Mouse (Mus musculus) mesoderm, embryonic 11.5 days (tissue): ENCODE measurements at regions not wholly inside any gene's neighbourhood (a gene's known extent, or its start where the extent isn't known, plus 50 kb on each side); places are given as distances from the start of the nearest gene placed in this dataset.
A peak's percentile ranks its signal among the peaks of the same experiment; 100 is the strongest.
"Not testable (repeated sequence)": the region's sequence is repeated elsewhere in the genome, so short reads cannot be mapped to it uniquely, and the experiment has no call there.

Experiments used
- DNase-seq: peaks from one replicate; pipeline ENCODE4 v3.0.0-alpha.2; 2012; ENCODE audit warnings: low read depth, low spot score

DNA sequence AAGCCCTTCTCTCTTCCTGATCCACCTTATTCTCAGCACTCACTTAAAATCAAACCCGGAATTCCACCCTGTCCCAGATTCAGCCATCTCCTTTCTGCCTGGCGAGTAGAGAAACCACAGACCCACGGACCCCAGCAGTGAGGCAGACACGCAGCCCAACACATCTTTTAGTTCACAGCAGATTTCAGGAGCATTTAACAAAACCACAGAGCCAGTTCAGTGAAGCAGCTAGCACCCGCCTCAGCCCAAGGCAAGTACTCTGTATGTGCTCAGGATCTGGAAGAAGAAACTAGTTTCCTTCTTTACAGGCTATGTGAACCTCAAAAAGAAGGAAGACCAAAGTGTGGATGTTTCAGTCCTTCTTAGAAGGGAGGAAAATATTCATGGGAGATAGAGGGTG is 560.6 kb downstream of the Nyap2 start:
- DNase-seq: no peak

- DNase-seq: no peak
Observed at GRCm38 (mm10) chr1:81652990-81653717, 576.4 kb downstream of the Nyap2 start.

DNA sequence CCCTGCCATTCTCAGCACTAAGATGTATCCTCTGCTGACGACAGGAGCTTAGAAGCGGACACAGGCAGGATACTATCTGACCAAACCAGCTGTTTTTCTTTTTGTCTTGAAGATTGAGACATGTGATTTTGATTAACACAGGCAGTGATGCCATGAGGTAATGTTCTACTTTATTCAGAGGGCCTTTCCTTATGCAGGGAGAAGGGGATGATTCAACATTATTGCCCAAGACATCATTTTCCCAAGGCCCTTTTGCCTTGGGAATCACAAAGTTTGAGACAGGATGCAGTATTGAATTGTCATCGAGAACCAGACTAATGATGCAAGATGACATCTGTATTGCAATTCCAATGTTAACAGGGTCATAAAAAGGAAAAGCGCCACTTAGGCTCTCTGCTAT is 571.7 kb upstream of the Gm9747 start:
- DNase-seq: no peak

DNA sequence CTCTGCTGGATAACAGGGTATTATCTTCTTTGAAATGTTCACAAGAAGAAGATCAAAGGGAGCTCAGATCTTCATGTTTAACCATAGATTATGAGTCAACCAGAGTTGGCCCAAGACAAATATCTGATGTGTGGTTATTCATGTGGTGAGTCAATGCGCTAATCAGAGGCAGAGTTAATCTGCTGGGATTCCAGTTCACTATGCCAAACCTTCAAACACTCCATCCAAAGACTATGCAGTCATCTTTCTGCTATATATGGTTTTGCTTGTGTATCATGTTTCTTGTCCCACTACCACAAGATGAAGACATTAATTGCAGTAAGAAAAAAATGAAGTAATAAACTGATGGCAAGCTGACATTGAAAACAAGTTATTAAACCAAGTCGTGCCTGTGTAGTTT is 561.8 kb upstream of the Gm9747 start:
- no peak for DNase-seq

DNA sequence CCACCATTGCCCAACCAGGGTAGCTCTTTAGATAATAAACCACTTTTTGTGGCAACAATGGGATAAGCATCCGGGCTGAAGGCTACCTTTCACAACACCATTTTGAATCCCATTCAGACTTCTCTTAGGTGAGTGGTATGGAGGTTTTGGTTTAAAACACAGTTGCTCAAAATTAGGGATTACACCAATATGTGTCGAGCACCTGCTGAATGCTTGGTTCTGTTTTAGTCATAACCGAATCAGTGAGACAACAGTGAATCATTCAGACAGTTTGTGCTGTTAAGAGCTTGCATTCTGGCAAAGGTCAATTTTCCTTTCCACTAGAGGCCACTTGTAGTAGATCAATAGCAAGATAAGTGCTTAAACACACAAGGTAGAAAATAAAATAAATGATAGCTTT is 561.2 kb upstream of the Gm9747 start:
- no peak for DNase-seq

GRCm38 (mm10) chr1:81675576-81676342 is 557.2 kb upstream of the Gm9747 start:
- DNase-seq: no peak

DNA sequence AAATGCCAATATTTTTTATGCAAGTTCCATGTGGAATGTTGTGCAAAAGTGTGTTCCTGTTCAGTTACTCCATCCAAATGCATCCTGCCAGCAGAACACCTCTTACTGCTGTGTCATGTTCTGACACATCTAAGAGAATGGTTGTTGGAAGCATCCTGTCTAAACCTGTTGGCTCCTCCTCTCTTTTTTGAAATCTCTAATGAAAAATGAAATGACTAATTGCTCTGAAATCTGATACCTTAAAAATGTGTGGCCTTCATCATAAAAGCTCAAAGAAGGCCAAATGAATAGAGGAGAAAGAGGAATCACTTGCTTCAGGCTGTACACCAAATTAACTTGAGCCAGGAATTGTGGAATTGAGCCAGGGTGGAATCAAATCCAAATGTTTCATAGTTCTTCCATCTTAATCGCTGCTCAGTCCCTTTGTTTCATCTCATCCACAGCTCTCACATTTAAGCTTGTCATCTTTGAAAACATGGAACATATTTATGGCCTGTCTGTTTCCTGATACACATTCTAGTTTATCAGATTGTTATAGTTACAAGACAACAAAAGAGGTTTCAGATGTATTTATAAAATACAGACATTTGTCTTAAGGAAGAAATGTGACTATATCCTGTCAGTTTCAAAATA is 555.0 kb upstream of the Gm9747 start:
- no peak for DNase-seq

GRCm38 (mm10) chr1:81696129-81696528 is 536.8 kb upstream of the Gm9747 start:
- DNase-seq: no peak

- DNase-seq: no peak
Observed at GRCm38 (mm10) chr1:81709169-81709568, 523.7 kb upstream of the Gm9747 start.

- DNase-seq: no peak
Observed at GRCm38 (mm10) chr1:81717091-81717490, 515.8 kb upstream of the Gm9747 start.

GRCm38 (mm10) chr1:81718233-81718632 is 514.7 kb upstream of the Gm9747 start:
- peak; percentile 58 for DNase-seq

- DNase-seq: no peak
Observed at GRCm38 (mm10) chr1:81724859-81725258, 508.1 kb upstream of the Gm9747 start.

DNA sequence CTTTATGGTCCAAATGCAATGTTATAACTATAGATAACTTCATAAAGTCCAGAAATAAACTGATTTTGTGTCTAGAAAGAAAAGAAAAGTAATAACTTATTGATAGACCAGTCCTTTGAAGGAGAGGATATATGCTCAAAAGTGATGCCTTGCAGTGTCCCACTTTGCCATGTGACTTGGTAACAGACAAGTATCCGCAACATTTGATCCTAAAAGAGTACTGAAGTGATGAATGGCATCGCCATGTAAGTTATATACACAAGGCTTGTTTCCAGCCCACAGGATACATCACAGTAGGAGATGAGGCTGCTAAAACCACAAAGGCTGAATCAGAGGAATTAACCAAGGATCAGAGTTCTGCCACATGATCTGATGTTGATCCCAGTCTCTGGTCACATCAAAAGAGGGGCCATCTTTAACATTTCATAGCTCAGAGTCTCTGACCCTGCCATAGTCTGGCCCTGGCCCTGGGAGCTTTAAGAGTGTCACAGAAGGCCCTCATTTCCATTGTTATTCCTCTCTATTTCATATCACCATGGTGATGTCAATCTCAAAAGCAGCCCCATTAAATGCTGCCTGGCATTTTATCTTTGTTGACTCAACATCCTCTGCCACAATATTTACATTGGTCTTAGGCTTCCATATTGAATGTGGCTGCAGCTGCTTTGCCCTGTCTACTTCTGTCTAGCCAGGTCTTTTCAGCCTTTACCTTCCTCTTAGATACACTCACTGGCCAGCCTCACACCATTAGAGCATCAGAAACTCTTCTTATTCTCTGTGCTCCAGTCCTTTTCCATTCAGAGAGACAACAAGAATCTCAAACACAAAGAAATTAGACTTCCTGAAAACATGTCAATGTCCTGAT is 506.4 kb upstream of the Gm9747 start:
- no peak for DNase-seq

DNA sequence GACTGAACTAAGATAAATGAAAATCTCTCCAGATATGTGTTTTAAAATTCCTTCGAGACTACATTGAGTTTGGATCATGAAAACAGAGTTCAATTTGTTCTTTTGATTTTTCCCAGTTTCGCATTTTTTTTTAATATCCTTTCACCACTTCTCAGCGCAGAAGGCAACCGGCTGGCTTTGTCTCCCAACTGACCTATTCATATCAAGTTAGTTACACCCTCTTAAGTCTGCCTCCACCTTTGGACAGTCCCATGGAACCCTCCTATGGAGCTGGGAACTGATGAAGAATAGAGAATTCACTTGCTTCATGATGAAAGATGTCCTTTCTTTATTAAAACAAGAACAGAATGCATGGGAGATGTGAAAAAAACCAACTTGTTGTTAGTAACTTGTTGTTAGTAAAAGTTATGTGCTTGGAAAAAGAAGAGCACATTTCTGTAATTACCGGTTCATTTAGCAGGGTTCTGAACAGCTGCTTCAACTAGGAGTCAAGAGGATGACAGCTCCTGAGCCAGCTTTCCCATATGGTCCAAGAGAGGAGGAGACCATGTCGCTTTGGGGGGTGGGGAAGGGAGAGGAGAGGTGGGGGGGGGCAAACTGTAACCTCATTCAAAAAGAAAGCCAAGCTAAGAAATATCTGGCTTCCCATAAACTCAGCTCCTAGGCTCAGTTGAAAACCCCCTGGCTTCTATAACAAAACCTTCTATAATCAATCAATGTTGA is 495.6 kb upstream of the Gm9747 start:
- no peak for DNase-seq

- DNase-seq: peak; percentile 69
Observed at GRCm38 (mm10) chr1:81738384-81738783, 494.5 kb upstream of the Gm9747 start.

DNA sequence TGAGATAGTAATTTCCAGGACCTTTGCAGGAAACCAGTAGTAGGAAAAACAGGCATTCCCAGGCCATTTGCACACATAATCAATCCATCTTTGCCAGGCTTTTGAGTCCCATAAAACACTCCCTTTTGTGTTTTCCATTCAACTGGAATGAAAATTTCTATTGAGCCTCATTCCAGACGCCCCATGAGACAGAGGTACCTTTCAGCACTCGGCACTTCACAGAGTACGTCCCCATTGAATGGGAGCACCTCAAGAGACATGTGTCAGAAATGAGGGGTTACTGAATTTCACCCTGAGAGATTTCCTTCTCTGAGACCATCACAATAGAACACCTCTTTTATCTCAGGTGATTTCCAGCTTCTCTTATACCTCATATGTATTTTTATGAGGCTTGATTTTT is 493.5 kb upstream of the Gm9747 start:
- DNase-seq: peak; percentile 41

DNA sequence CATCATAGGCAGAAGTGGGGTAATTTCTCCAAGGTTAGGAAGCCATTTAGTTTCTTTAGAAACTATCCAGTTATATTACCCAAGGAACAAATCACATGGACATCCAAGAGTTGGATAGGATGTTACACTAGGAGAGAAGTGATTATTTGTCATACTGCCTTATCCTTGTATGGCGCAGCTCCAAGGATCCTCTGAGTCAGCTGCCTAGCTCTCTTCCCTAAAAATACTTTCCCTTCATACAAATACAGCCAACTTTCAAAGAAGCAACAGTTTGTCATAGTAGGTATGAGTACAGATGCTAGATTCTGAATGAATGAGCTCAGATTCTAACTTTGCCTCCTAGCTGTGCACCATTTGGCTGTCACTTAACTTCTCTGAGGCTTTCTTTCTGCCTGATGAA is 492.9 kb upstream of the Gm9747 start:
- no peak for DNase-seq

GRCm38 (mm10) chr1:81741882-81742281 is 491.0 kb upstream of the Gm9747 start:
- not testable (repeated sequence) for DNase-seq

DNA sequence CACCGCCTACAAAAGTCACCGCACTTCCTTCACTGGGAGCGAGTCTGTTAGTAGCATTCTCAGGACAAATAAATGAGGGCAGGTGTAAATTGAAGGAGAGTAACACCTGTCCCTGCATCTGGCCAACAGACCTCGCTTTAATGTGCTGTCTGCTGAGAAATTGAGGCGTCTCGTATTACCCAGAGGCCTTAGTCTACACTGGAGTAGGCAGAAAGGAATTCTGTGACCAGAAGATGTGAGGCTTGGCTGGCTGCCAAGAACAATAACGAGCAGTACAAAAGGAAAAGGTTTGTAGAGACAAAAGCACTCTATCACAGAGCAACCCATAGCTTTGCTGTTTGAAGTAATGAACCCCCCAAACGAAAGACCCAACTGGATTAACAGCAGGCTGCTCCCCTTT is 488.4 kb upstream of the Gm9747 start:
- peak; percentile 92 for DNase-seq

DNA sequence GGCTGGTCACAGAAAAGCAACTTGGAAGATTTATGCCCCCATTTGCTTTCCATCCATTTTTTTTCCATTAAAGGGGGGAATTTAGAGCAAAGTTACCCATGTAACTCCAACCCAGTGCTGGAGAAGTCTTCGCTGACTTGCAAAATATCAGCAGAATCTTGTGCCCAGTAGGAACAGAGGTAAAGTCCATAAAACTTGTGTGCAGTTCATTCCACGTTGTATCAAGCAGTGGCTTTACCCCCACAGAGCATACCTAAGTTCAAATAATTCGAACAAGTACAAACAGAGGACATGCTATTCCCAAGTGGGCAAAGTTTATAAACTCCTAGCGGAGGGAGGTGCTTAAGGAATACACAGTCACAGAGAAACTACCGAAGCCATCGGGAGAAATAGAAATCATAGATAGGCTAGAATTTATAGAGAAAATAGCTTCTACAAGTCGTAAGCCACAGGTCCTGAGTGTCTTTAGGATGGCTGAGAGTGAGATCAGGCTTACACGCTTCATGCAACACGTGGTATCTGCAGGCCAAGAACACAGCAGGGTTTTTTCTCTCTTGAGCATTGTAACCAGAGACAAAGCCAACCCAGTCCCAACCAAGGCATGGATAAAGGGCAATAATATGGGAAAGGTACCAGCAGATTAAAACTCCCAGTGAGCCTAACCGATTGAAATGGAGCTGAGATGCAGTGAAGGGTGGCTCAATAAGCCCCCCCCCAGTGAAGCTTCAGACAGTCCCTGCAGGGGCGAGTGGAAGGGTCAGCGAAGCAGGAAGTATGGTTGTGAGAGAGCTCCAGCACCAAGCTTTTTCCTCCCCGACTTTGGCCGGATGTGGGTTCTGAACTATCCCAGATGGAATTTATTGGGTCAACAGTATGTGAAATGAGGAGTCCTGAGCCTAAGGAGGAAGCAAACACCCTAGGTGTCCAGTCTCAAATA is 487.6 kb upstream of the Gm9747 start:
- peak; percentile 42 for DNase-seq
